Mouse (Mus musculus) kidney, postnatal 14 days (tissue): Measurements from ENCODE around the gene Hdgfl3.

Experiments
- DNase-seq: peaks from one replicate; pipeline ENCODE4 v3.0.0; 2022; ENCODE audit warnings: mixed read lengths

Hdgfl3 gene

DNA sequence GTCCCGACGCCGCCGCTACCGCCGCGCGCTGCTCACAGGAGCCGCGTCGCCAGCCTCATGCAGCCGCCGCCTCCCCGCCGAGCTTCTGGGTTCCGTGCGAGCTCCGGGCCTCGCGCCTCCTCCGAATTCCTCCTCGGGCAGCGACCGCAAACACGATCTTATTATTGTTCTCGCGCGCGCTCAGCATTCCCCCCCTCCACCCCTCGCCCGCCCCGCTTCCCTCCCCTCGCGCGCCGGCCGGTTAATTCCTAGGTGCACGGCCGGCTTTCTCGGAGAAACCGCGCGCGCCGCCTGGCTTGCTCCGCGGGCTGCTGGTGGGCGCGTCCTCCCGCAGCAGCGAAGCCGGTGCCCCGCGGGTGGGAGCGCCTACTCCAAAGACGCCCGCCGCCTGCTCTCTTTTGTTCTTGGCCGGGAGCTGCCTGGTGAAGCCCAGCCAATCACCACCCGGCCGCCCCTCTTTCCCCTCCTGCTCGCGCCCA is at the start of gene Hdgfl3:
Gene Hdgfl3 (minus strand): TSS at position 207 of the 479 bp plus-strand sequence.
- peak; percentile 88 for DNase-seq

GRCm38 (mm10) chr7:81983651-81984050 is 49.4 kb upstream of the Hdgfl3 start:
- DNase-seq = no peak

DNA sequence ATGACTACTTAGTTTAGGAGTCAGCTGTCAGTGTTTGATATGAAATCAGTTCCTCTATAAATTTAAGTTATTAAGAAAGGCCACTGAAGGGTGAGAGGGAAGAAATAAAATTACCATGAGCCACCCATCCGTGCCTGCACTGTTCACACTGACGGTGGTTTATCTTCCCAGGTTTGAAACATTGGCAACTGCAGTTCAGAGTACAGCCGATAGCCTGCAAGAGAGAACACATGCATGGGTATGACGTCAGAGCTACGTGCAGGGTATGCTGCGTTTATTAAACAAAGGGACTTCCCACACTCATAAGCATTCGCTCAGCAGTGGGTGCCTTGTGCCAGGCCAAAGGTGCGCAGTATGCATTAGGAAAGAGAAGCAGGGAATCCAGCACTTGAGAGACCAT is 44.0 kb upstream of the Hdgfl3 start:
- DNase-seq = no peak

- no peak for DNase-seq
Observed at GRCm38 (mm10) chr7:81974616-81975015, 40.3 kb upstream of the Hdgfl3 start.

- DNase-seq = no peak
Observed at GRCm38 (mm10) chr7:81973939-81974338, 39.7 kb upstream of the Hdgfl3 start.

DNA sequence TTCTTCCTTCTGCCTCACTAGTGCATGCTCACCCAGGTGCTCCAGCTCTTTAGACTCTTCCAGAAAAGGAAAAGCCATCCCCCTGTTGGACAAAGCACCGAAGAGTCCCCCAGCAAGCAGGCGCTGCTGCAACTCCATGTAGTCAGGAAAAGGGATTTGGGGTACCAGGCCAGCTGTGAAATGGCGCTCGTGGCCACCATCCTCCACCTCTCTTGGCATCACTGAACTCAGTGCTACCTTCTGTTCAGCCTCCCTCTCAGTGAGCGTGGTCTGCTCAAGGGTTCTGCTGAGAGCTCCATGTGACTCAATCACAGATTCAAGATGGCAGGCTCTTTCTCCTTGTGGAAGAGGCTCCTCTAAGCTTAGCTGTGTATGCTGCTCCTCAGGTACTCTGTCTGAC is 39.1 kb upstream of the Hdgfl3 start:
- DNase-seq = no peak

- no peak for DNase-seq
Observed at GRCm38 (mm10) chr7:81968975-81969374, 34.7 kb upstream of the Hdgfl3 start.

GRCm38 (mm10) chr7:81968451-81968850 is 34.2 kb upstream of the Hdgfl3 start:
- DNase-seq = no peak

GRCm38 (mm10) chr7:81966195-81966594 is 31.9 kb upstream of the Hdgfl3 start:
- DNase-seq = no peak

GRCm38 (mm10) chr7:81959704-81960103 is 25.4 kb upstream of the Hdgfl3 start:
- peak; percentile 47 for DNase-seq

DNA sequence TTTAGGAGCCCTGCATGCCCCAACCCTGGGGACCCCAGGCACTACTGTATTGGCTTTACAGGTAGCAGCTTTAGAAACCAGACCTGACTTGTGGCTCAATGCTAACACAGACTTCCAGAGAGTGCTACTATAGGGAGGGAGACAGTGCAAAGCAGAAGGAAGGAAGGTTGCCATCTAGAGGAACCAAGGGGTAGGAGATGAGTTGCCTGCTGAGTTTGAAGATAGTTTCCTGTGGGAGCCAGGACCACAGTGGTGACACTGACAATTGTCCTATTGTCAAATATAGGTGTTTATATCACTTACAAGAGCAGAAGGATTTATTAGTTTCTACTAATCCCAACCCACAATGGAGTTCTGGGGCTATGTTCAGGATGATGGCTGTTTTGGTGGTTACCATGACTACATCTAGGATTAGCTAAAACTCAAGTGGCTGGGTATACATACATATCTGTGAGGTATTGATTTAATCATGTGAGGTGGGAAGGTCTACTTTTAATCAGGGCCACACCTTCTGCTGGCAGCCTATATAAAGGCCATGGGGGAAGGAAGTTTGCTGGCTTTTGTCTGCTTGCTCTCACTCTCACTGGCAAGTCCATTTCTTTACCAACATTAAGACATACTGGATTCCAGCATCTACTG is 20.1 kb upstream of the Hdgfl3 start:
- DNase-seq = peak; percentile 37

DNA sequence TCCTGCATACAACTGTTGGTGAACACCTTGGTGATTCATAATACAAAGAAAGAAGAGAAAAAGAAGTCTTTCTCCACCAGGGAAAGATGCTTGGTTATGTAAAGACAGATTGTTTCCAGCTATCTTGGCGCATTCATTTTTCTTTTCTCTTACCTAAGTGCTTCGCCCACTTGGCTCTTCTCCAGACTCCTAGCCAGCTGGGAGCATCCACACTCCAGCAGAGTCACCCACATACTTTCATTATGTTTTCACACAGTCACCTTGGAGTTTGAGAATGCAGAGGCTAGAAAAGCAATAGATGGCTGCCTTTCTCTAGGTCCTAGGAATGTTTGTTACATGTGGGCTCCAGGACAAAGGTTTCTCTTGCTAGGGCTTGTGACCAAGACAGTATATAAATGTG is 16.2 kb upstream of the Hdgfl3 start:
- DNase-seq = no peak

DNA sequence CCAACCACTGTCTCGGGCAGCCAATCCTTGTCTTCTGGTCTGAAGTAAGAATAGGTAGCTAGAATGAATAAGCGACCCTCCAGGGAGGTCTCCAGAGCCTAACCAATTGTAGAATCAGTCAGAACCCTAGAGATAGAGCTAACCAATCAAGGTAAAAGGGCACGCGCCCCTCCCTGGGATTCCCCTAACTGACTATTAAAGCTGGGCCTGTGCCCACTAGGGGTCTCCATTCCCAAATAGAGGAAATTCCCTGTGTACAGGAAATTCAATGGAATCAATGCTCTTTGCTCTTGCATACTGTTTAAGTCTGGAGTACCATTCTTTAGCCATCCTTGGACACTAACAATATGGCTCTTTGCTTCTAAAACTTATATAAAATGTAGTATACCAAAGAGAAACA is 11.1 kb upstream of the Hdgfl3 start:
- no peak for DNase-seq

DNA sequence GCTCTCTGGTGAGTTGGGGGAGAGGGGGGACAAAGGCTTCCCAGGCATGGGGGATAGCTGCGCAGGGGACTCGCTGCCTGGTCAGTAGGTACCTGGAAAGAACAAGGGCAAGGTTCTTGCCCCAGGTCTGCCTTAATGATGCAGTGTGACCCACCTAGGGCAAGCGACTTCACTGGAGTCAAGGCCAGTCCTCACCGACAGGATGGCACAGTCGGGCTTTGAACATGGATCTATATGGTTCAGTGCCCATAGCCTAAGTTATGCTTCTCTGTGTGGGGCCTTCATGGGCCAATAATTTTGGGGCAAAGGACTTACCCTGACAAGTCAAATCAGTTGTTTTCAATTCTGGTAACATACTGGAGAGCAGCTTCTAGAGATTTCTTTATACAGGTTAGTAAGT is 533 bp upstream of the Hdgfl3 start:
- no peak for DNase-seq

DNA sequence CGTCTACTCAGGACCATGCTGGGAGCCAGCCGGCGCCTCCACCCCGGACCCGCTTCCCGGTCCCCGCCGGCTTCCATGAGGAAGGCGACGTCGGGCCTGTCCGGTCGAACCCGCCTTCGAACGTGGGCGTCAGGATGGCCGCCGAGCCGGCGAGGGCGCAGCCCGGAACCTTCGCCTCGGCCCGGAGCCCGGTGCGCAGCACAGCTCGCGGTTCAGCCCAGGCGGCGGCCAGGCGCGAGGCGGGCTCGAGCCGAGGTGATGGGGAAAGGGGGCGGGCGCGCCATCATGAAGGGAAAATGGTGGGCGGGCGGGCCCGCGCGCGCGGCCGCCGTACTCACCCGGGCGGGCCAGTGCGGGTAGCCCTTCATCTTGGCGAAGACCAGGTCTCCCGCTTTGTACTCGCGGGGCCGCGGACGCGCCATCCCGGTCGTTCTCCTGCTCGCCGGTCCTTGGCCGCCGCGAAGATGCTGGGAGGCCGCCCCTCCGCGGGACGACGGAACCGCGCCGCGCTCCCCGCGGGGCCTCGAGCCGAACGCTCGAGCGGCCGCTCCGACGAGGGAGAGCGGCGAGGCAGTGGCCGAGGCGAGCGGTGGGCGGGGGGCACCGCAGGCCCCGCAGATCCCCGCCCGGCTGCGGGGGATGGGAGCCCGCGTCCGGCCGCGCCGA is 539 bp downstream of the Hdgfl3 start:
- DNase-seq = peak; percentile 74

- DNase-seq = peak; percentile 11
Observed at GRCm38 (mm10) chr7:81933061-81933600, 1.1 kb downstream of the Hdgfl3 start.

- peak; percentile 12 for DNase-seq
Observed at GRCm38 (mm10) chr7:81932521-81933045, 1.7 kb downstream of the Hdgfl3 start.

GRCm38 (mm10) chr7:81928998-81929397 is 5.3 kb downstream of the Hdgfl3 start:
- DNase-seq = no peak

DNA sequence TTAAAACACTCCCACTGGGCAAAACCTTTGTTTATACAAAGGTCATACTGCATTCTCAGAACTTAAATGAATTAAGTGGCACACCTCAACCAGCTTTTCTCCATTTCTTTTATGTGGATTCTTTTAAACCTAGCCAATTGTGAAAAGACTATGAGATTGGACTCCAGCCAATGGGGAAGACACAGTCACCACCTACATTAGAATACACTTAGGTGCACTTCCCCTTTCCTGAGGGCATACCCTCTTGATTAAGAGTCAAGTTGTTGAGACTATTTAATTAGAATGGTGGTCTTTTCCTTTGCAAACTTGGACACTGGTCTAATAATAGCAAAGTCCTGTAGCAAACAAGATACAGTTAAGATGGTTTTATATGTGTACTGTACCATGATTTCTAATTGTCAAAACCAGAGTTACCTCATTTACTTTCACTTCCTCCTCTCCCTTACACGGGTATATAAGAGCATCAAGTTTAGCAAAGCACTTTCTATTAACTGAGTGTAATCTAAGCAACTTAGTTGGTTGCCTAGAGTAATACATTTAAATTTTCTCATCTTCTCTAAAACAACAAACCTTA is 12.8 kb downstream of the Hdgfl3 start:
- DNase-seq = no peak

DNA sequence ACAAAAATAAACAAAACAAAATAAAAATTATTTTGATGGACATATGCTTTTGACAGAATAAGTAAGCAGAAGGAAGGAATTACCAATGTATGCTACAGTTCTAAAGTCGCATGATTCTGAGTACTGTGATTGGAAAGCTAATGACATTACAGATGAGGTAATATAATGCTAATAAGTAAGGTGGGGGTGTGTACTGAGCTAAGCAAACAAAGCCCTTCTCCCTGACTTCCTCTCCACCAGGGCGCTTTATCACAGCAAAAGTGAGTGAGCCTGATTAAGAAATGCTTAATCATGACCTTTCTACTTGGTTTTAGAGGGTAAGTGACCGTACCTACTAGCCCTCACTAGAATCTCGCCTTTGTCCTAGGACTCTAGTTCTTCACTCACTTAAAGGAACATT is 14.0 kb downstream of the Hdgfl3 start:
- DNase-seq = no peak

GRCm38 (mm10) chr7:81918316-81918715 is 16.0 kb downstream of the Hdgfl3 start:
- DNase-seq = no peak

- no peak for DNase-seq
Observed at GRCm38 (mm10) chr7:81904926-81905325, 29.3 kb downstream of the Hdgfl3 start.

GRCm38 (mm10) chr7:81904094-81904493 is 30.2 kb downstream of the Hdgfl3 start:
- DNase-seq = no peak

- DNase-seq = no peak
Observed at GRCm38 (mm10) chr7:81899361-81899760, 34.9 kb downstream of the Hdgfl3 start.
